Mouse (Mus musculus): ENCODE results near the gene Kalrn.

Kalrn gene

GRCm38 (mm10) chr16:34122486-34122885 lies 450.8 kb downstream of the Kalrn start:
- in situ Hi-C loops (cut with MboI; ENCODE audit: low pct_unique_long_range_greater_than_20kb in 1 of 2, low sequenced_read_pairs in 2 of 2, unreplicated experiment in 1 of 2) = no loop called here

DNA sequence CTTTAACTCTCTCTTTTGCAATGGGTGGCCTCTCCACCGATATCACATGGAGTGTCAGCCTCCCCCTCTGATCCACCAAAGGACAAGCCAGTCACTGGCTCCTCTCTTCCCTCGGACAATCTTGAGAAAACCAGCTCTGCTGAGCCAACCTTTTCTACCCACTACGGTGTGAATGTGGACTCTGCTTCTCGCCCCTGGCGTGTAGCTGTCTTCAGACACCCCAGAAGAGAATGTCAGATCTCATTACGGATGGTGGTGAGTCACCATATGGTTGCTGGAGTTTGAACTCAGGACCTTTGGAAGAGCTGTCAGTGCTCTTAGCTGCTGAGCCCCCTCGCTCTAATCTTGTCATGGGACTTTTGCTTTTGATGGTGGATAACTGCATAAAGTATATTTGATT lies 452.0 kb downstream of the Kalrn start:
- in situ Hi-C loops (cut with MboI; ENCODE audit: low pct_unique_long_range_greater_than_20kb in 1 of 2, low sequenced_read_pairs in 2 of 2, unreplicated experiment in 1 of 2) = no loop called here

DNA sequence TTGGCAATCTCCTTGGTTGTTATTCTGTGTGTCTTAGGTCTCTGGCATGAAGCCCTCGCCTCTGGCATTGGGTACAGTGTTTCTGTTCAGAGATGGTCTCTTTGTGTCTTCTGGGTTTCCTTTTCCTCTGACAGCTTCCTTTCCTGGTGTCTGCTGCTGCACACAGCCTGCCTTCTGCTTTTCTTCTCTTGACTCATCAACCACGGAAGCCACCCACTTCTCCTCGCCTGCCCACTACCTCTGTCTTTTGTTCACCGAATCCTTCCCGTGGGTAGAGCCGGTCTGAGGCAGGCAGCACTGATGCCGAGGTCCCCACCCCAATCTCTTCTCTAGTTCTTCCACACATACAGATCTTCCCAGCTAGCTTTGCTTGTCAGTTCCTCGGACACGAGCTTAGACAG lies 452.5 kb downstream of the Kalrn start:
- in situ Hi-C loops (cut with MboI; ENCODE audit: low pct_unique_long_range_greater_than_20kb in 1 of 2, low sequenced_read_pairs in 2 of 2, unreplicated experiment in 1 of 2) = no loop called here

DNA sequence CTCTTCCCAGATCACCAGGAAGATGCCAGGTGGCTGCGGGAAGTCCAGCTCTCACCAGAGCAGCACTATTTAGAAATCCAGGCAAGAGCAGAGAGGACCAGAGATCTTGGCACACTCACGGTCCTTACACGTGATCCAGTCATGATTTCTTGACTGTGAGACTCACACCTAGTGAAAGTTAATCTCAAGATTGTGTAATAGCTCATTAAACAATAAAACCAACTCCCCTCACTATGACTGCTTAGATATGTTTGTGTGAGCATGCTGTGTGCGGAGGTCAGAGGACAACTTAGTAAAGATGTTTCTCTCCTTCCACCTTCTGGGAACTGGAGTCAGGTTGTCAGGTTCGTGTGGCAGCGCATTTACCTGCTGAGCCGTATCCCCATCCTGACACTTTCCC lies 453.5 kb downstream of the Kalrn start:
- in situ Hi-C loops (cut with MboI; ENCODE audit: low pct_unique_long_range_greater_than_20kb in 1 of 2, low sequenced_read_pairs in 2 of 2, unreplicated experiment in 1 of 2) = loop anchor here (5.0 to 10.0 kb wide), 2 partner anchors 128 to 295 kb away; partner anchors contain the start of gene Itgb5 (in 1 of the 2)

DNA sequence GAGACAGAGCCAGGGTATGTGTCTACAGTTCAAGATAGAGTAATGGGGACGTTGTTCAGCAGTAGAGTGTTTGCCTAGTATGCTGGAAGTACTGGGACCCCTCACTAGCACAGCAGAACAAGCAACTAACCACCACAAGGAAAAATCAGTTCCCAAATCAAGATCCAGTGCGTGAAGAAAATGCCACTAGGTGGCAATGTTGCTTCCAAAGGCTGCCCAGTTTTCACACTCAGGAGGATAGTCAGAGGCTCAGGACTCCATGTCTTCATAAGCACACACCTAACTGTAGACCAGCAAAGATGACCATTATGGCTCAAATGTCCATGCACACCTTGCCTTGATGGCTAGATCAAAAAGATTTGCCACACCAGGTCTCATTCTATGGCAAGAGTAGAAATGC lies 454.0 kb downstream of the Kalrn start:
- in situ Hi-C loops (cut with MboI; ENCODE audit: low pct_unique_long_range_greater_than_20kb in 1 of 2, low sequenced_read_pairs in 2 of 2, unreplicated experiment in 1 of 2) = loop anchor here (5.0 to 10.0 kb wide), 2 partner anchors 127 to 295 kb away; partner anchors contain the start of gene Itgb5 (in 1 of the 2)

DNA sequence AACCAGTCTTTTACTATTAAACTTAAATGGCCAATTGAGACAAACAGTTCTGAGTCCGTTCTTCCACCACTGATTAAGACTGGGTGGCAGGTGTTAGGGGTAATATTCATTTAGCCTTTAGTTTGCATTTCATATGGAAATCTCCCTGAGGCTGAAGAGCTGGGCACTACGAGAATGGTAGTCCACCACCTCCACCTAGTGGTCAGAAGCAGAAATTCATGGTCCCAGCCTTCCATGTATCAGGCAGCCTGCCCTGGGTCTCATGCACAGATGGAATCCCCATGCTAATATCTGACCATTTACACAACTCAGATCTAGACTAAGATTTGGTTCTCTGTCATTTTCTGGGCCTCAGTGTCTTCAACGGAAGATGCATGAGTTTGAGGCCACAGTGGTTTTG lies 458.7 kb downstream of the Kalrn start:
- in situ Hi-C loops (cut with MboI; ENCODE audit: low pct_unique_long_range_greater_than_20kb in 1 of 2, low sequenced_read_pairs in 2 of 2, unreplicated experiment in 1 of 2) = loop anchor here (5.0 to 10.0 kb wide), 2 partner anchors 122 to 290 kb away; partner anchors contain the start of gene Itgb5 (in 1 of the 2)

DNA sequence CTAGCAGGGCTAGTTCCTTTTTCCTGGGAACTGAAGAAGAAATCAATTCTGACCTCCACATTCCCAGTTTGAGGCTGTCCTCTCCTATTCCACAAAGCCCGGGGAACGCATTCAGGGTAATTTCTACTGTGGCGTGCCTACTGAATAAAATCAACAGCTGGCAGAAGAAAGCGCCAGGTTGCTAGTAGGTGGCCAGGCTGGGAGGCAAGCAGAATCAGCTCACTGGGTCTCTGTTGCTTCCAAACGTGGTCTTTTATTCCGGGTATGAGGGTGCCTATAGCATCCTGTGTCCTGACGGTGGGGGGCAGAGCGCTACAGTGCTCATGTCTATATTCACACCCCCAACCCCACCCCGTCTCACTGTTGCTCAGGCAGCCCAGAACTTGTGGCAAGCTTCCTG lies 460.2 kb downstream of the Kalrn start:
- in situ Hi-C loops (cut with MboI; ENCODE audit: low pct_unique_long_range_greater_than_20kb in 1 of 2, low sequenced_read_pairs in 2 of 2, unreplicated experiment in 1 of 2) = loop anchor here in 1 of 2 experiments (10.0 kb wide), 1 partner anchor 288 kb away; the partner anchor contains the start of gene Itgb5

DNA sequence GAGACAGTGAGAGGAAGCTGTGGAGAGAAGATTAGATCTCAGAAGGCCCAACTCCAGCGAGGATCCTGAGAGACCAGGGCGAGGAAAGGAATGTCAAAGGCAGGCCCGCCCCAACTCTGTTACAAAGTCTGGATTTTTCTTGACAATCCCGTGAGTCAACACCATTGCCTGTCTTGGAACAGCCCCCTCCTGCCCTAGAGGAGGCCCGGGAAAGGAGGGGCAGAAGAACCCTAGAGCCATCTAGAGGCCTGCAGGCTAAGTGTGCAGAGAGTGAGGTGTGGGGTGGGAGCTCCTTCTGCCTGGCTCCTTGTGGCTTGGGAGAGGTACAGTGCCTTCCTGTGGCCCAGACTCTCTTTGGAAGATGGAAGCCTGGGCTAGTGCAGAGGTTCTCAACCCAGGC lies 460.8 kb downstream of the Kalrn start:
- in situ Hi-C loops (cut with MboI; ENCODE audit: low pct_unique_long_range_greater_than_20kb in 1 of 2, low sequenced_read_pairs in 2 of 2, unreplicated experiment in 1 of 2) = loop anchor here in 1 of 2 experiments (10.0 kb wide), 1 partner anchor 288 kb away; the partner anchor contains the start of gene Itgb5

DNA sequence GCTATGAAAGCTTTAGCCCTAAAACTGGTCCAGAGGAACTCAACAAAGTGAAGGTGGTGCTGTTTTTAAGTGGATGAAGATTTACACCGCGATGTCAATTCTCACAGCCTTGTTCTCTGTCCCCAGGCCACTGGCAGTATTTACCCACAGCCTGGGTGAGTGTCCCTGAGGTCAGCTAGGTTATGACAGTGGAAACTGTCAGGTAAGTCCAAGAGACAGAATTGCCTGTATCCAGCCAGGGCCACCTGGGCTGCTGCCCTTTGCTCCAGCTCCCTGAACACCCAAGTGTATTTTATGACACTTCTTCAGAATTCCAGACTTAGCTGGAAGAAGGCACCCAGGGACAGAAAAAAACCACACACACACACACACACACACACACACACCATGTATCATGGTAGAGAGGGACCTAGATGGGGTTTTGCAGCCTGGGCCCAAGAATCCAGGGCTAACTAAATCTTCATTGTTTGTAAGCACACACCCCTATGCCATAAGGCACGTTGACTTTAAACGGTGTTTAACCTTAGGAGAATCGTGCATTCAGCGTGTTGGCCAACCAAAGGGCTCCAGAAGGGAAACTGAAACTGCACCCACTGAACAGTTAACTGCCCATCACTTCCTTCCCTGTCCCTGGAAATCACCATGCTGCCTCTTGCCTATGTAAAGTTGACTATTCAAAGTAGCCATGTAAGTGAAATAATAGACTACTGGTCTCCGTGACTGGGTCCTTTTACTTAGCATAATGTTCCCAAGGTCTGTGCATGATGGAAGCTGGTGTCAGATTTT lies 462.3 kb downstream of the Kalrn start:
- in situ Hi-C loops (cut with MboI; ENCODE audit: low pct_unique_long_range_greater_than_20kb in 1 of 2, low sequenced_read_pairs in 2 of 2, unreplicated experiment in 1 of 2) = loop anchor here in 1 of 2 experiments (10.0 kb wide), 1 partner anchor 286 kb away; the partner anchor contains the start of gene Itgb5

DNA sequence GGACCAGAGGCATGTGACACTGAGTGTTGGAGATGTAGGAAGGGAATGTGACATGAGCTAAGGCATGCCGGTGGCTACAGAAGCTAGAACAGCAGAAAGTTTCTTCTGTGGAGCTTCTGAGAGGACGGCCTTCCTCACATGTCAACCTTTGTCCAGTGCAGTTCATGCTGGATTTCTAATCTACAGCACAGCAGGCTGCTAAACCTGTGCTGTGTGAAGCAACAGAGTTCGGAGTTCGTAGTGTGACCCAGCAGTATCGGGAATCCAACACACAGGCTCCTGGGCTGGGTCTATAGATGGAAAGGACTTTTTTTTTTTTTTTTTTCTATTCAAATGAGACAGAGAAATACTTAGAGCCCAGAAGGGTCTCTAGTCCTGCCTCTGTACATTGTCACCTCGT lies 468.9 kb downstream of the Kalrn start:
- in situ Hi-C loops (cut with MboI; ENCODE audit: low pct_unique_long_range_greater_than_20kb in 1 of 2, low sequenced_read_pairs in 2 of 2, unreplicated experiment in 1 of 2) = loop anchor here (10.0 kb wide), 2 partner anchors 110 to 280 kb away; partner anchors contain the start of gene Itgb5 (in 1 of the 2)

DNA sequence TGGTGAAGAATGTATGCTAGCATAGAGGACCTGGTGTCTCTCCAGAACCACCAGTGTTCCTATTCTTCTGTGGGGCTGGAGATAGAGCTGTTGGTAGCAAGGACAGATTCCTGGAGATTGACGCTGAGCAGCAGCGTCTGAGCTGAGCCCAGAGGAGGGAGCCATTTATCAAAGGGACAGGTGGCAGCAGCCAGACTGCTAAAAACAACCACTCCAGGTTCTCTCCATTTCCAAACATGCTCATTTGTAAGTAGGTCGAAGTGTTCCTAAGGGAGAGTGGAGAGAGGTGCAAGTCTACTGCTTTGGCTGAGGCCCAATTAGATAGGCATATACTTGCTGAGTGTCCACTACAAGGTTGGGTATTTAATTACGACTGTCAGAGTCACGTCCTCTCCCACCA lies 470.6 kb downstream of the Kalrn start:
- in situ Hi-C loops (cut with MboI; ENCODE audit: low pct_unique_long_range_greater_than_20kb in 1 of 2, low sequenced_read_pairs in 2 of 2, unreplicated experiment in 1 of 2) = loop anchor here (10.0 kb wide), 2 partner anchors 108 to 278 kb away; partner anchors contain the start of gene Itgb5 (in 1 of the 2)

DNA sequence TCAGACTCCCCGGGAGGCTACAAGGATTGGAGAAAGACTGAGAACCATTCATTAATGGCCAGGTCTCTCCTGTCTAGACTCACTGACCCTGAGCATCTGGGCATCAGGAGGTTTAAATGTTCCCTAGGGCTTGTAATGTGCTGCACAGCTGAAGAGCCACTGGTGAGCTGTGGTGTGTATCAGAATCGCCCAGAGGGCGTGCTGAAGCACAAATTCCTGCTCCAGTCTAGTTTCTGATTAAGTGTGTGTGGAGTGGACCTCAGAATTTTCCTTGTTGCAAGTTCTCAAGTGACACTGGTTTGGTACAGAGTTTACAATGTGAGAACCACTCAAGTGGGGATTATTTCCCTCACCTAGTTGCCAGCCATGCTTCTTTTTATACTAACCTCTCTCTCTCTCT lies 473.5 kb downstream of the Kalrn start:
- in situ Hi-C loops (cut with MboI; ENCODE audit: low pct_unique_long_range_greater_than_20kb in 1 of 2, low sequenced_read_pairs in 2 of 2, unreplicated experiment in 1 of 2) = loop anchor here (10.0 kb wide), 2 partner anchors 105 to 275 kb away; partner anchors contain the start of gene Itgb5 (in 1 of the 2)

GRCm38 (mm10) chr16:34095548-34096141 lies 477.7 kb downstream of the Kalrn start:
- in situ Hi-C loops (cut with MboI; ENCODE audit: low pct_unique_long_range_greater_than_20kb in 1 of 2, low sequenced_read_pairs in 2 of 2, unreplicated experiment in 1 of 2) = no loop called here

DNA sequence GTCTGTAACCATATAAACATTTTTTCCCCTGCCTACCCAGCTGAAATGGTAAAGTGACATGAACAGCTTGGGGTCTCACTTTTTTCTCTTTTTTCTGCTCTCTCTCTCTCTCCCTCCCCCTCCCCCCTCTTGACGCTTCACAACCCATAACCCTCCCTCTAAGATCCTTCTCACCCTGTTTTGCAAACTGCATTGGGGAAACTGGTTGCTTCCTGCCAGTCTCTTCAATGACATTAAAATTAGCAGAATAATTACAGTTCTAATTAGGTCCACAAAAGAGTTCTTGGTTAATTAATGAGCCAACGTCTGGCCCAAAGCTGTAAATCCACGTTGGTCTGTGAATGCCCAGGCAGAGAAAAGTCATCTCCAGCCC lies 478.3 kb downstream of the Kalrn start:
- in situ Hi-C loops (cut with MboI; ENCODE audit: low pct_unique_long_range_greater_than_20kb in 1 of 2, low sequenced_read_pairs in 2 of 2, unreplicated experiment in 1 of 2) = no loop called here

DNA sequence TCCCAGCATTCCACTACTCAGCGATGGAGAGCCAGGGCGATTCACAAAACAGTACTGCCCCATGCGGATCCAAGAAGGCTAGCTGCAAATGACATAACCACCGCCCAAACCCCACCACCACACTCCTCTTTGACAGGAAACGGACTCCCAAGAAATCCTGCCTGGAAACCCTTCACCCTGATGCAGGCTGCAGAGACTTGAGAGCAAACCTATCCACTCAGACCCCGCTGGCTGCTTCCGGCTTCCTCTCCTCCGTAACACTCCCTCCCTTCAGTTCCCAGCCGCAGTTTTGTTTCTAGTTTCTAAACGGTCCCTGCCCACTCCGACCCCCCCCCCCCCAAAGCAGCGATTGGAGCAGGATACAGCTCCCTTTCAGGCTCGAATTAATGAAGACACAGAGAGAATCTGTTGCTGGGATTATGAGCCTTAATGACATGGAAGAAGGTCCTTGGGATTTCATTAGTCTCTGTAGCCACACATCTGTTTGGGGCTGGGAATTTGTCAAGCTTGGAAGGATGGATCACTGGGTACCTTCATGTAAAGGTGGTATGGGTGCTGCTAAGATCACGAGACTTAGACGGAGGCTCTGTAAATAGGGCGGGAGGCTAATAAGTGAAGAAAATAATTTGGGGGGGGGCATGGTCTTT lies 478.8 kb downstream of the Kalrn start:
- in situ Hi-C loops (cut with MboI; ENCODE audit: low pct_unique_long_range_greater_than_20kb in 1 of 2, low sequenced_read_pairs in 2 of 2, unreplicated experiment in 1 of 2) = no loop called here

DNA sequence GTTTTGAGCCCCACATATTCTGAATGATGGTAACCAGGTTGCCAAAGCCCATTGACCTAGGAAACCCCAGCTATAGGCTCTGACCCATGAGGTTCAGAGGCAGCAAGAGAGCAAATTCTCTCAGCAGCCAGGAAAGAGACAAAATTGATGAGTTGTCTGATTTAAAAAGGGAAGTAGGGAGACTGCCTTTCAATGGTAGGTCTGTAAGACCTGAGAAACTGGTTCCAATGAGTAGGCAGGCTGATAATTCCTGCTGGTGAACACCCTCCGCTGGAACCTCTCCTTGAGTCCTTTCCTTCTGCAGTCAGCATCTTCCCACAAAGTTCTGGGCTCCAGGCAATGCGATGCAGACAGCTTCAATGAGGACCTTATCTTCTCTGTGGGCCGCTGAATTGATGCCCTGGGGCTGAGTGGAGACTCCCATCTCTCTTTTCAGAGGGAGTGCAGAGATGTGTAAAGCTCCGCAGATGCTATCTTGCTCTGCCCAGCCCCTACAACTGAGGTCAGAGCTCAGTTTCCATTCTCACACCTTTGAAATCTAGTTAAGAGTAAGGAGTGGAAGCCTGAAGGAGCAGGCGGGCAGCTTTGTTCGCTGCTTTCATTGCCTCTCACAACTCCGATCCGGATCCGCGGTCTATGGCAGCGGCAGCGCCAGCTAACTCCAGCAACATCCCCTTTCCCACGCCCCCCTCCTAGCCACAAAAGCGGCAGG lies 479.4 kb downstream of the Kalrn start:
- in situ Hi-C loops (cut with MboI; ENCODE audit: low pct_unique_long_range_greater_than_20kb in 1 of 2, low sequenced_read_pairs in 2 of 2, unreplicated experiment in 1 of 2) = no loop called here

- in situ Hi-C loops (cut with MboI; ENCODE audit: low pct_unique_long_range_greater_than_20kb in 1 of 2, low sequenced_read_pairs in 2 of 2, unreplicated experiment in 1 of 2) = no loop called here
These were observed 483.7 kb downstream of the Kalrn start for GRCm38 (mm10) chr16:34089528-34090095.

- in situ Hi-C loops (cut with MboI; ENCODE audit: low pct_unique_long_range_greater_than_20kb in 1 of 2, low sequenced_read_pairs in 2 of 2, unreplicated experiment in 1 of 2) = no loop called here
These were observed 484.3 kb downstream of the Kalrn start for GRCm38 (mm10) chr16:34089022-34089421.

Data from mouse embryonic stem cell (cell line).